Mouse (Mus musculus) induced T-regulatory cell, adult 2 months (primary cell): Measurements from ENCODE around the gene Kctd19.
A peak's percentile ranks its signal among the peaks of the same experiment; 100 is the strongest.

Experiments used
- DNase-seq: peaks from one replicate; pipeline ENCODE4 v3.0.0-alpha.2; 2012; ENCODE audit warnings: low read depth

The Kctd19 gene

DNA sequence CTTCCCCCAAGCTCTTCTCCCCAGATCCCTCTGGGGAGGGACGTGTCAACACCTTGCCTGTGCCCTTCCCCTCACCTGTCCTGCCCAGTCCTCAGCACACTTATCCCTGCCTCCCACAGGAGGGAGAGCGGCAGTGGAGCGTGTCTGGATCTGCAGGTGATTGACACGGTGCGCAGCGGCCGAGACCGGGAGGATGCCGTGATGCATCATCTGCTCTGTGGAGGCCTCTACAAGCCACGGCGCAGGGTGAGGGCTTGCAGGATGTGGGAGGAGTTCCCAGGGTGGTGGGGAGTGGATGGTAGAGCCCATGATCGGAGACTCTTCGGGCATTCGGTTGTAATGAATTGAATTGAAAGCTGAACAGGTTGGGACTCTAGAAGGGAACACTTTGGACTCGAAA, 54.1 kb downstream of the Kctd19 start:
- DNase-seq, result no peak

DNA sequence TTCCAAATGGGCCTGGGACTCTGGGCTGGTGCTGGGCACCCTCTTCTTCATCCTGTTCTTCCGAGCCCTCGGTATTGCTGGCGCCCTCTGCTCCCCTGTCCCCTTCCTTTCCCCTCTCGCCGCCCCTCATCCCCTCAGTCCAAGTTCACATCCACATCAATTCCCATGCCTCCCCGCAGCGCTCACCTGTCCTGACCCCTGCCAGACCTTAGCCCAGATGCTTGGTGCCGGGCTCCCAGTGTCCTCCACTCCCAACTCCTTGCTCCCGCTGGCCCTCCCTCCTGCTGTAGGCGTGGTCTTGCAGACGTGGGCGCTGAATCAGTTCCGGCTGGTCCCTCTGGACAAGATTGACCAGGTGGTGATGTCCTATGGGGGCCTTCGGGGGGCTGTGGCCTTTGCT, 56.6 kb downstream of the Kctd19 start:
- no peak for DNase-seq

DNA sequence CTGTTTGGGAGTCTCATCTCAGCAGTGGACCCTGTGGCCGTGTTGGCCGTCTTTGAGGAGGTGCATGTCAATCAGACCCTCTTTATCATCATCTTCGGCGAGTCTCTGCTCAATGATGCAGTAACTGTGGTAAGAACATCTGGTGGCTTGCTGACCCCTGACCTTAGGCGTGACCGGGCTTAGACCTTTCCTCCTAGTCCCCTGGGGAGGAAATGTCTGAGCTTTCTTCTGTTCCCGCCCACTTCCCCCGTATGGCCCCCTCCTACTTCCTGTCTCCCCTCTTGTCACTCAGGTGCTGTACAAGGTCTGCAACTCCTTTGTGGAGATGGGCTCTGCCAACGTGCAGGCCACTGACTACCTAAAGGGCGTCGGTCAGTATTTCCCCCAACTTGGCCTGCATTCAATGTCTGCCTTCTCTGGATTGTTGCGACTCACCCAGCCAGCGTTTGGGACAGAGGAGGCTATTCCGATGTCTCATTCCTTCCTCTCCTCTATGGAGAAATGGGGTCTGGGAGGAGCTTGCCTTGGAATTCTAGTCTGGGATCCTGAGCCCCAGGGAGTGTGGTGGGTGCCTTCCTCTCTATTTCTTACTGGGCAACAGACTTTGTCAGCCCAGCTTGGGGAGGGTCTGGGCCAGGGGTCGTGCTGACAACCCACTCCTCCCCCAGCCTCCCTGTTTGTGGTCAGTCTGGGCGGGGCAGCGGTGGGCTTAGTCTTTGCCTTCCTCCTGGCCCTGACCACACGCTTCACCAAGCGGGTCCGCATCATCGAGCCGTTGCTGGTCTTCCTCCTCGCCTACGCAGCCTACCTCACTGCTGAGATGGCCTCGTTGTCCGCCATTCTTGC, 57.9 kb downstream of the Kctd19 start:
- peak; percentile 29 for DNase-seq

DNA sequence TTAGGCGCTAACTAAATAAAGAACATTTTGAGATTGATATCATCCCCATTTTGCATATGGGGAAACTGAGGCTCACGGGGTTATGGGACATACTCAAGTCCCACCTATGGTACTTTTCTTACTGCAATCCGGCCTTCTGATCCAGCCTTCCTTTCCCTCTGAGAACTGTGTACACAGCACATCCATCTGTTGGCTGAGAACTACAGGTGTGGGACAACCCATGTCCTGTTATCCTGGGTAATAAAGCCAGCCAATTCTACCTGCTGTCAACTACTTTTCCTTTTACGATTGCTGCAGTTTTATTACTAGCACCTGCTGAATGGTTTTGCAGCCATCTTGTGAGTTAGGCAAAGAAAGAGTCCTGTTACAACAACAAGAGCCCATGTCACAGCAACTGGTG, 58.8 kb downstream of the Kctd19 start:
- no peak for DNase-seq

DNA sequence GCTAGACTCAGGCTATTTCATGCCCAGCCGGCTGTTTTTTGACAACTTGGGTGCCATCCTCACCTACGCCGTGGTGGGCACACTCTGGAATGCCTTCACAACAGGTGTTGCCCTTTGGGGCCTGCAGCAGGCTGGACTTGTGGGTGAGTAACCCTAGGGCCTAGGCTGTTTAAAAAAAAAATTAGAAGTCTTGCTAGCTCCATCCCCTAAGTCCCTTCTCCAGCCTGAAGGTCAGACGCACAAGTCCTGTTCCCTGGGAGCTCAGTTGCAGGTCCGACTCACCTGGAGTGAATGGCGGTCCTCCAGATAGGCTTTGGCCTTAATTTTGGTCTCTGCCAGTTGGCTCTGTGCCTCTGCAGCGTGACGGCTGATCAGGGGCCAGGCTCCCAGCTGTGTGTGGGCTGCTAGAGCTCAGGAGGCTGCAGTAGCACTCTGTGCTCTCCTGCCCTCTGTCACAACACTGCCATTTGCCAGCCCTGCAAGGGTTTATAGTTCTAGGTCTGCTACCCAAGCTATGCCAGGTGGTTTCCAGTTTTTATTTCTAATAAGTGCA, 59.6 kb downstream of the Kctd19 start:
- no peak for DNase-seq

DNA sequence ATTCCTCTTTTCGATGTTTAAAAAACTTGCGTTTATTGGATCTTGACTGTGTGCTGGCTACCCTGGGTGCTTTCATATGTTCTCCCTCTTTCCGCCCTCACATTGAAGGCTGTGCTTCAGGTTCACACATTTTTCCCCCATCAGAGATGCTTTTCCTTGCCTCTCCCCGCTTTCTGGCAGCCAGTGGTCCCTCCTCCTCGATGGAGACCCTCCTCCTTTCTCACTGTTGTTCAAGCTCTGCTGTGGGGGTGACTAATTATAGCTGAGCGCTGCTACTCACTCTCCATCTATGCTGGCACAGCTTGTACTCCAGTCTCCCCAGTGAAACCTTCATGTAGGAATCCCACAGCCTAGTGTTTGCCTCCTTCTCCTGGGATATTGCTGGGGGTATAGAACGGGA, 63.1 kb downstream of the Kctd19 start:
- DNase-seq, result no peak

DNA sequence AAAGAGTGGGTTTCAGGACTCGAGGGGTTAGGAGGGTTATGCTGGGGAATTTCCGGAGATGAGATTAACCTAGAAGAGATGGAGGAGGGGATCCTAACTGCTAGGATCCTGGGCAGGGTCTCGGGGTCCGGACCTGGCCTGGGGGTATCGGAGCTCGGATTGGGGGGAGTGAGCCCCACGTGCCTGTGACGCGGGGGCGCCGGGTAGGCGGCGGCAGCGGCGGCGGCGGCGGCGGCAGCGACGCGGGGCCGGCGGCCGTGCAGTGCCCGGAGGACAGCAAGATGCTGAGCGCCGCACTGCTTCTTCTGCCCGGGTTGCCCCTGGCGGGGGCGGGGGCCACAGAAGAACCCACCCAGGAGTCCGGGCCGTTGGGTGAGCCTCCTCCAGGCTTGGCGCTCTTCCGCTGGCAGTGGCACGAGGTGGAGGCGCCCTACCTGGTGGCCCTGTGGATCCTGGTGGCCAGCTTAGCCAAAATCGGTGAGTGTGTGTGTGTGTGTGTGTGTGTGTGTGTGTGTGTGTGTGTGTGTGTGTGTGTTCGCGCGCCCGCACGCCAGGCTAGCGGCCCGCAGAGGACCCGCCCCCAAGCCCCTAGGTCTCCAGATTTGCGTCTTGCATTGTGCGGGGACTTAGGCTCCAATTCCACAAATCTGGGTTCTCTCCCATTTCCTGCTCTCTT, 64.1 kb downstream of the Kctd19 start:
- peak; percentile 67 for DNase-seq

DNA sequence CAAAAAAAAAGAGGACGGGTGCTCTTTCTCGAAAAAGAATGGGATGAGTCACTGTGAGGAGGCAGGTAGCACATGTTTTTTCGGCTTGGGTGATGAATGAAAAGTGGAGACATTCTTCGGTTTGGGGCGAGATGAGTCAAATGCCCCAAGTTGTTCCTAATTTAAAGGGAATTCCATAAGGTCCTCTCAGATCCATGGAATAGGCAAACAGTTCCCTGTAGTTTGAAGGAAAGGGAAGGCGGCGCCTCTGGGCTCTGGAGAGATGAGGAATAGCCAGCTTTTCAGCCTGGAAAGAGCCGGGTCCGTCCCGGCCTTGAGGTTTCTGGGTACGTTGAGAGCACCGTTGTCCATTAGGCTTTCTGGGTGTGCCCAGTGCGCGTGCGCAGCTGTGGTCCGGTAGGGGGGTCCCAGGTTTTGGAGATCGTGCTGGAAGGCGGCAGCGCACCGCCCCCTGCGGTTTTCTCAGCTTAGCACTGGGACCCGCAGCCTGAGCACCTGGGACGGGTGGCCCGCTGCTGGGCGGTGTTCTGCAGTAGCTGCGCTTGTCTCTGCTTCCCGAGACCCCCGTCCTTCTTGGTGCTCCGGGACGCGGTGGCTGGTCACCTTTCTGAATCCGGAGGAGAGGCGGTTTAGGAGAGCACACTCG, 64.7 kb downstream of the Kctd19 start, which contains the start of gene Slc9a5:
Gene Slc9a5, plus strand, starts transcription at position 394 of the 646 bp plus-strand sequence.
- no peak for DNase-seq

DNA sequence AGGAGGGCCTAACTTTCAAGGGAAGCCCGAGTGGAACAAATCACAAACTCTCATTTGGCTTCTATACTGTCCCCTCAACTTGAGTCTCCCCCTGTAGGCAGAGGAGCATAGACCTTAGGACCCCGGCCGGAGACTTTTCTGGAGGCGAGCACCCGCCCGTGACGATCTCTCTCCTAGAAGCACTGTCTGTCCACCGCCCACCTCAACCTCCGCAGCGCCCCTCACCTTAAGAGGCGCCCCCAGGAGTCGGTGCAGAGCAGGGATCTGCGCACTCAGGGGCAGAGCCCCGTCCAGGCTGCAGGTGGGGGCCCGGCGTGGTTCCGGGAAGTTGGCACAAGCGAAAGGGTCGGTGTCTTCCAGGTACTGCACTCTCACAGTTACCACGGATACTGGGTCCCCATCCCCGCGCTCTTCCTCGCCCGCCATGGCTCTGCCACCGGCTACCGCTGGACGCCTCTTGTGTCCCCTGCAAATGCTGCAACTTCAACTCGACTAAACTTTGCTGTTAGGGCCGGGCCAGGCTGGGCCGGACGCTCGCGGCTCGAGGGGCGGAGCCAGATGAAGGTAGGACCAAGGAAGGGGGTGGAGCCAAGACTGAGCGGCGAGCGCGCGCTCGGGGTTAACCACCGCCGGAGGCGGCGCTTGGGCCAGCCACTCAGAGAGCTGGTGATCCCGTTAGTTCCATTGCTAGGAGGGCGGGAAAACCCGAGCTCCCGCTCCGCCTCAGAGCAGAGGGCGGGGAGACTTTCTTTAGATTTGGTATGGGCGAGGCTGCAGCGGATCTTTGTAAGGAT, 65.7 kb downstream of the Kctd19 start, which contains the start of gene Fhod1:
Gene Fhod1, minus strand, starts transcription at position 526 of the 794 bp plus-strand sequence.
- peak; percentile 97 for DNase-seq

DNA sequence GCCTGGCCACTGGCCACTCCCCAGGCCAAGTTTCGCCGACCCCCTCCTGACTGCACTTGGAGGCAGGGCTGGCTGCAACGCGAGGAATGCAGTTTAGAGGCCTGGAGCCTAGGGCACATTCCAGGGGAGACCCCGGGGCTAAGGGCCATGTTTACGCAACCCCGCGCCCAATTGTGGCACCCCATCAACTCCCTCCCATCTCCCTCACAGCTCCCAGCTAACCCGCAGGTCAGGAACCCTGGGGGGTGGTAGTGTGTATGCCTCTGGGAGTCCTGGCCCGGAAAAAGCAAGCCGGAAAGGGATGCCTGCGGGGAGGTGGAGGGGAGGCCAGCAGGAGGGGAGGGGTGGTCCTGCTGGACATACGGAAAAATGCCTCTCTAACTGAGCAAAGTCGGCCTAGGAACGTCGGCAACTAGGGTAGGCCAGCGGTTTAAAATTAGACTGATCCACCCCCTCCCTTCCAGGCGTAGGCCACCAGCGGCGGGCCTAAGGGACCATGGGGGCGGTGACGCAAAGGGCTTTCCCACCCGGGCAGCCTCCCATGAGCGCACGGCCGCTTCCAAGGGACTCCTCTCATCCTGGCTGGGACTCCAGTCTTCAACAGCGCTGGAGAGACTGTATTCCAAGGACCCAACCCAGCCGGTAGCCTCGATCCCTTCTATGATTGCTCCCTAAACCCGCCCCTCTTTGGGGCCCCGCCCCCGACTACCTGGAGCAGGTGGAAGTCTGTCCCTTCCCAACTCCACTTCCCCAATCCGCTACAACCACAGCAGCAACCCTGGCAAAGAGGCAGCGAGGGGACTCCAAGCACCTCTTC, 66.5 kb downstream of the Kctd19 start:
- DNase-seq, result no peak

DNA sequence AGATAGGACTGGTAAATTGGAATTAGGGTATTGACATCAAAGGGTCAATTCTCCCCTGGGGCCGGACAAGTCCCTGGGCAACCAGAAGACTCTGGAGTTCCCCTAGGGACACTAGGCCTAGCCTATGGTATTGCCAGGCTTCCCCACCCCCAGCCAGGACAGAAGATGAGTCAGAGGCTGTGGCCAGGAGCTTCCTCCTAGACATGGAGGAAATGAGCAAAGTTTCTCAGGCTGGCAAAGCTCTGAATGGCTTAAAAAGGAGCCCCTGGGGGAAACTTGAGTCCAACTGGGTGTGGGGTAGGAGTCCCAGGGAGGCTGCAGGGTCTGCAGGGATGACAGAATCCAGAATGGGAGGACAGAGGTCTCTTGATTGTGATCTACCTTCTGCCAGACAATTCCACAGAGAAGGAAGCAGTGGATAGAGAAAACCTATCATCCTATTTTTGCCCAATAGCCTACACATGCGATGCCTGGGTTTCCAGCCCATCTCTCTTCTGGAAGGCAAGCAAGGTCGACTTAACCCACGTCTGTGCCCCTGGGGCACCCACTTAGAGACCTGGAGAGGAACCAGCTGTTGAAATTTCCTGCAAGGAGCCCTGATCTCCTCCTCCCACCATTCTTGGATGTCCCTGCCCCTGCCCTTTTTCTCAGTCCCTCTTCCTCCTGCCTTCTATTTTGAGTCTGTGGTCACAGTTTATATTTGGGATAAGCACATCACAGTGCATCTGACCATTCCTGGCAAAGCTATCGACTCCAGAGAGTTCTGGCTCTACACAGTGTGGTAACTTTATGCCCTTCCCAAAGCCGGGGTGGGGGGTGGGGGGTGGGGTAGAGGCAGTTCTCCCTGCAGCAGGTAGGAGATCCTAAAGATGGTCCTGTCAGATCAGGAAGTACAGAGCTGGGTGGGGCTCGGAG, 68.0 kb downstream of the Kctd19 start:
- DNase-seq, result peak; percentile 19

DNA sequence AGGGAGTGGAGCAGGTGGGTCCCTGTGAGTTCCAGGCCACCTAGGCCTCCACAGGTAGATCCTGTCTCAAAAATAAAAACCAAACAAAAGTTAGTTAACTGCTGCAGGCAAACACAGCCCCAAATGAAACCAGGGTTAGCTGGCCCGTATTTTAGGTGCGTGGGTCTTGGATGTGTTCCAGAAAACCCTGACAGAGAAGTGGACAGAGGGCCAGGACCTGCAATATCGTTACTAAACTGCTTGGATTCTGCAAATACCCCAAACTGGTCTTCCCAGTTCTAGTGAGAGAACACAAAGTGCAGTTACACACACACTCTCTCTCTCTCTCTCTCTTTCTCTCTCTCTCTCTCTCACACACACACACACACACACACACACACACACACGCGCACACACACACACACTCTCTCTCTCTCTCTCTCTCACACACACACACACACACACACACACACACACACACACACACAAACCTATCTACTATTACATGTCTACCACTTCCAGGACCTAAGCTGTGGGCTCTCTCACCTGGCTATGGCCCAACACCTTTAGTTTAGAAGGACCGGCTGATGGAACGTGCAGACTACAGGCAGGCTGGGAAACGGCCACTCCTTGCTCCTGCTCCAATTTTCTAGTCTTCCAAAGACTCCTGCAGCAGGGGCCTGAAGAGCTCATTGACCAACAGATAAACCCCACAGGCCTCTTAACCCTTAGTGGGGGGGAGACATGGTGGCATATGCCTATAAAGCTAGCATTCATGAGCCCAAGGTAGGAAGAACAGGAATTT, 69.3 kb downstream of the Kctd19 start:
- DNase-seq, result no peak

DNA sequence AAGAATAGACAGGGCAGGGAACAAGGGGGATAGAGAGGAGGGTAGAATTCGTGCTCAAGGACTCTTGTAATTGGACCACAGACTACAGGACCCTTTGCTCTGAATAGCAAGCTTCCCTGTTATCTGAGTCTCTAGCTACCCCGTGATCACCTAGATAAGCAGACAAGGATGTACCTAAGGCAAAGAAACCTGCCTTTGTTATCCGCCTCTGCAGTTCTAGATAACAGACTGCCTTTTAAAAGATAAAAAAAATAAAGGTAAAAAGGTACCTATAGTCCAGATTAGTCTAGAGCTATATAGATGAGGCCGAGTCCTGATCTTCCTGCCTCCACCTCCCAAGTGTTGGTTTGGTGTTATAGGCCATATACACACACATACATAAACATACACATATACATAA, 70.5 kb downstream of the Kctd19 start:
- DNase-seq, result no peak

DNA sequence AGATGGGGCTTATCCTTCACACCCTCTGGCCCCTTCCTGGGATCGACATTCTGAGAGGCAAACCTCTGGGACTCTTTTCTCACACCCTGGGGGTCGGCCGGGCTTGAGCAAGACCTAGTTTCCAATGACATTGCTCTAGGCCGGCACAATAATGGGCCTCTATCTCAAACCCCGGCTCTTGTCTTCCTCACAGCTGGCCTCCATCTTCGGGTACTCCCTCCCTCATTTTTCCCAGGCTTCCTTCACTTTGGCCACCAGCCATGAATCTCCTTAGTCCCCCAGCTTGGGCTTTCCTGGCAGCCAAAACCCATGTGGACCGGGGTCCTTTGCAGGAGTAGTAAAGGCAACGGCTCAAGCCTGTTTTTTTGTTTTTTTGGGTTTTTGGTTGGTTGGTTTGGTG, 71.9 kb downstream of the Kctd19 start:
- DNase-seq, result no peak

DNA sequence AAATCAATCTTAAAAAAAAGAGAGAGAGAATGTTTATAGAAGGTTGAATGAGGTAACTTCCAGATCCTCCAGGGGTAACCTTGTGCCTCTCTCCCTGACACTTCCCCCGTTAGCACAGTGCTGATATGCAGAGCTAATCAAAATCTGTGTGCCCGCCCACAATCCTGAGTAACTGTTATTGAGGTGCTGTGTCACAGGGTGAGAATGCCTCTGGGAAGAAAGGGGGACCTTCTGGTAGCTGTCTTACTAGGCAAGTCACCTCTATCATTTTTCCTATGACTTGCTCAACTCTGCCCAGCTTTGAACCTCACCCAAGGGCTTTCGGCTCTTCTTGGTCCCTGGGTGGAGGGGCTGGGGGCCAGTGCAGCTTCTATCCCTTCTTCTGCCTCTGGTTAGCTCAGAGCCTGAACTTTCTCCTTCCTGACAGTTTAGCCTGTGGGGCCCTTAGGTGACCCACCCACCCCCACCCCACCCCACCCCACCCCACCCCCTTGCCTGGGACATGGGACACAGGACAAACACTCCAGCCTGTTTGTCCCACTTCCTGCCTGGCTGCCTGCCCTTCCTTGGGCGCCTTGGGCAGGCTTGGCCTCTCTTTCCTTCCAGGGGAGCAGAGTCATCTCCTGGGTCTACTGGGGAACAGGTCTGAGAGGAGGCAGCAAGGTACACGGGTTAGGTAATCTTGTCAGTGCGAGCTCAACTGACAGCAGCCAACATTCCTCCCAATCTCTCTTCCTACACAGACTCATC, 73.2 kb downstream of the Kctd19 start:
- no peak for DNase-seq

DNA sequence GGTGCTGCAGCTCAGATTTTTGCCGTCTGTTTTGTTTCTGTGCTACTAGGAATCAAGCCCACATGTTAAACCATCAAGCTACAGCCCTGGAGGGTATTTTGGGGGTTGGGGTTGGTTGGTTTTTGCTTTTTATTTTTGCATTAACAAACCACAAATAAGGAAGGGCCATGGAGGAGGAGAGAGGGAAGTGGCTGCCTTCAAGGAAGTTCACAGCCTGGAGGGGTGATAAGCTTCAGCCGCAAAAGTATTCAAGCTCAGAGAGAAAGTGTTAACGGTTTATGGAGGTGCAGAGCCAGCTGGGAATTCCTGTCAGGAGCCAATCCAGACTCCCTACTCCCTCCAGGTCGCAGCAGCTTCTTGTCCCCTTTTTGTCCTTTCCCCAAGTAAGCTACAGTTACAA, 74.3 kb downstream of the Kctd19 start:
- DNase-seq, result no peak

DNA sequence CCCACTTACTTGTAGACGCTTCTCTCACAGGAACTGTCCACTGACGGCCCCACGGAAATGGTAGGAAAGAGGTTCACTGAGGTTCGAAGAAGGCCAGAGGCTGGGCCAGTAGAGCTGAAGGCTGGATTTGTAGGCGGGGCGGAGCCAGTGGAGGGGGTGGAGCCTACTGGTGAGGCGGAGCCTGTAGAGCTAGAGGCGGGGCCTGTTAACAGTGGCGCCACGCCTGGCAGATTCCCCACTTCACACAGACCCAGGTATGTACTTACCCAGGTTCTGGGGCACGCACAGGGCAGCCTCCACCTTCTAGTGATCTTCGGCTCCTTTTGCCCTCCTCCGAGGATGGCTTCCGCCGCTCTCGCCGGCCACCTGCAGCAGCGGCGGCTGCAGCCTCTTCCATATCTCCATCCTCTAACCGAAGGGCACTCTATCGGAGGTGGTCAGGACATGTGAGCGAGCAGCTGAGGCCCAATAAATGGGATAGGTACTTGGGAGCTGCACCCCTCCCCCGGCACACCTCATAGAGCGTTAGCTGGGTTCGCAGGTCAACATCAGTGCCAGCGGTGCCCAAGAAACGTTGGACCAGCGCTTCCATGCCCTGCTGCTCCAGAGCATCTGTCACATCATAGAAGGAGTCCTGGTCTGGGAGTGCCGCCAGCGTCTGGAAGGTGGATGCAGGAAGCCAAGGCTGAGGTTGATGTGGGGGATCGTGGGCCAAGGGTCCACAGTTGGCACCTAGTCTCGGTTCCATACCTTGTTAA, 76.8 kb downstream of the Kctd19 start:
- no peak for DNase-seq
